Mouse (Mus musculus) heart, adult 2 months (tissue): Measurements from ENCODE around the gene H6pd. TPM values are rescaled to one million over a fixed set of nuclear protein-coding genes. Genes with fewer than 3 reads are reported as not detected.
A peak's percentile ranks its signal among the peaks of the same experiment; 100 is the strongest.

Experiments used
- DNase-seq, 2 experiments: peaks; one replicate each; pipeline ENCODE4 v3.0.0; 2021
- H3K27ac ChIP-seq: fragments of 200-600 bp; 2 replicates; pipeline ENCODE4 v1.8.1; 2022
- H3K27me3 ChIP-seq: fragments of 200-500 bp; 2 replicates; pipeline ENCODE4 v1.6.1; 2012; ENCODE audit warnings: mild to moderate bottlenecking, low read length, inconsistent platforms, mixed read lengths; ENCODE audit not compliant: control insufficient read depth, insufficient read depth
- H3K36me3 ChIP-seq: fragments of 200-500 bp; 2 replicates; pipeline ENCODE4 v1.6.1; 2012; ENCODE audit warnings: low read length, inconsistent platforms; ENCODE audit not compliant: control insufficient read depth, insufficient read depth
- H3K4me1 ChIP-seq: fragments of 200-500 bp; 2 replicates; pipeline ENCODE4 v1.6.1; 2011; ENCODE audit warnings: low read length; ENCODE audit not compliant: control insufficient read depth, insufficient read depth
- H3K4me3 ChIP-seq: fragments of 200-600 bp; 2 replicates; pipeline ENCODE4 v1.8.1; 2022
- H3K79me2 ChIP-seq: fragments of 200-500 bp; replicated peaks from 2 replicates; pipeline ENCODE4 v1.6.1; 2012; ENCODE audit warnings: mild to moderate bottlenecking, inconsistent platforms, low read length, moderate library complexity, mixed read lengths; ENCODE audit not compliant: control insufficient read depth, insufficient read depth
- H3K9ac ChIP-seq: fragments of 200-500 bp; 2 replicates; pipeline ENCODE4 v1.6.1; 2012; ENCODE audit warnings: low read depth, mild to moderate bottlenecking, control low read depth, inconsistent platforms, low read length, mixed read lengths
- CTCF ChIP-seq: fragments of 200-600 bp; IDR thresholded peaks from 2 replicates; pipeline ENCODE4 v1.8.1; 2022; ENCODE audit warnings: antibody characterized with exemption, mild to moderate bottlenecking, moderate library complexity
- EP300 ChIP-seq: fragments of 200-500 bp; IDR thresholded peaks from 2 replicates; pipeline ENCODE4 v1.6.1; 2011; ENCODE audit warnings: low read depth, low read length, control low read depth; ENCODE audit not compliant: insufficient read depth
- POLR2A ChIP-seq: fragments of 200-500 bp; IDR thresholded peaks from 2 replicates; pipeline ENCODE4 v1.6.1; 2011; ENCODE audit warnings: mild to moderate bottlenecking, low read depth, low read length, control low read depth; ENCODE audit not compliant: insufficient read depth
- WGBS: fragments of 180-500 bp; shearing (Covaris S2); methylation state at CpG from one replicate; pipeline ENCODE4 v1.1.7; 2018; 5-methylcytosine and 5-hydroxymethylcytosine counted together
- intact Hi-C: fragments of 180-260 bp; cut with DNase I; formaldehyde crosslinking; loops from one replicate; pipeline ENCODE4 v1.15.1; 2025
- polyA plus RNA-seq: library from polyadenylated mRNA; depleted of rRNA; stranded (reverse); fragments of >200 nt; gene quantifications from 2 replicates; pipeline ENCODE4 v1.2.3, GENCODE M21; 2012
- total RNA-seq, 2 experiments: library from RNA; stranded (reverse); gene quantifications; 2 replicates each; pipeline ENCODE4 v1.2.3; 2021

The H6pd gene
- total and polyA plus RNA-seq, 3 experiments, result 27.4 to 44.2 (median 39.0) TPM

DNA sequence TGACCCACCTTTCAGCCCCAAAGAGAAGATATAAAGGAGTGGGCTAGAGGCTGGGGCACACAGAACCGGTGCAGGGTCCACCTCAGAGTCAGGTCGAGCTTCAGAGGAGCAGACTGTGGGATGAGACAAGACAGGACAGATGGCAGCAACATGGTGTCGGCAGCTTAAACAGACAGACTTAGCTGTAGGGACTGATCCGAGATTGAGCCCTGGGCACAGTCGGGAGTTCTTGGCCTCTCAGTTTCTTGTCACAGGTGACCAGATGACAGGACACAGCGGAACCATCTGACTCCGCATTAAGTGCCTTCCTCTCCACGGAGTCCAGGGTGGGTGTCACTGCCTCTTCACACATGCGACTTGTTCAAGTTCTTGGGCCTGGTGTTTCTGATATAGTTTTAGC is 41.9 kb downstream of the H6pd start:
- Histone ChIP-seq H3K9ac (no peak overlapping the region), H3K27ac (no peak overlapping the region), H3K4me1 (0 out of 2 replicates have a peak, but pooled peaks cover 2% of the 10 kb centered on the region), H3K27me3 (no peaks in the 10 kb centered on the region), H3K4me3 (no peak overlapping the region), H3K36me3 (no peaks in the 10 kb centered on the region), H3K79me2 (no peaks in the 10 kb centered on the region)
- 91% methylated on average over 9 of the region's 9 CpGs for WGBS
- intact Hi-C loops, result no loop called here
- TF ChIP-seq CTCF, result no peak
- TF ChIP-seq EP300, result no peak
- no peak for TF ChIP-seq POLR2A
- no peak for DNase-seq

DNA sequence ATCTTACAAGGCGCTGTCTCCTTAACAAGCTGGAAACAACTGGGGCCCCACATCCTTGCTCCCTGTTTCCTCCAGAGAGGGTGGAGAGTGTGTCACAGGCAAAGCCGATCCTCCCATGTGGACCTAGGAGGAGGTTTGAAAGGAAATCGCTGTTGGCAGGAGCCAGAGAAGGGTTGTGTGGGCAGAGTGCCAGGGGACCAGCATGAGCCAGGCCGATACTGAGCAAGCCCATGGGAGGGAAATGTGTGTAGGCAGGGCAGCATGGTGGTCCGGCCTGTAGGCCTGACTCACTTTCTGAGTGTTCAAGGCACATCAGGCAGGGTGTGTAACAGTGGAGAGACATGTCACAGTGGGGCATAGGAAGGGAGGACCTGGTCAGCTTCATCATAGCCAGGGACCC is 42.6 kb downstream of the H6pd start:
- Histone ChIP-seq H3K27ac (no peak overlapping the region), H3K4me1 (0 out of 2 replicates have a peak, but pooled peaks cover 2% of the 10 kb centered on the region), H3K9ac (no peak overlapping the region), H3K36me3 (no peaks in the 10 kb centered on the region), H3K4me3 (no peak overlapping the region), H3K27me3 (no peaks in the 10 kb centered on the region), H3K79me2 (no peaks in the 10 kb centered on the region)
- intact Hi-C loops, result no loop called here
- TF ChIP-seq CTCF (no peak), POLR2A (no peak), EP300 (no peak)
- 18% methylated on average over 5 of the region's 5 CpGs for WGBS
- peak in 1 of 2 experiments; percentile 72 for DNase-seq

DNA sequence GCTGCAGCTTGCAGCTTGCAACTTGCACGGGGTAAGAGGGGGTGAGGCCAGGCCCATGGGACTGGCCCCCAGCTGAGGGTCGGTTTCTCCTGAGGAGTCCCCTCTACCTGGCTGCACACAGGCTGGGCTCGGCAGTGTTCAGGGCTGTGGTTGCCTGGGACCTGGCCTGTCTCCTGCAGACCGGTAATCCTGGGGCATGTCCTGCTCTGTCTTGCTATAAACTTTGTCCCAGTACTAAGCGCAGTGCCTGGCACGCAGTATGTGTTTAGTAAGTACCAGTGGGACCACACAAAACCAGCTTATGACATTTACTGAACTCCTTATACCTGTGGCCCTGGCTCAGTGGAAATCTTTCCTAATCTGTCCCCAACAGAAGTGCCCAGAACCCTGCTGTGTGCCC is 43.2 kb downstream of the H6pd start:
- intact Hi-C loops, result no loop called here
- WGBS, result 76% methylated on average over 6 of the region's 6 CpGs
- H3K27me3 ChIP-seq, result no peaks in the 10 kb centered on the region
- H3K4me3 ChIP-seq, result no peak overlapping the region
- no peak overlapping the region for H3K9ac ChIP-seq
- no peak for DNase-seq
- no peaks in the 10 kb centered on the region for H3K36me3 ChIP-seq
- no peak overlapping the region for H3K27ac ChIP-seq
- H3K4me1 ChIP-seq, result 0 out of 2 replicates have a peak, but pooled peaks cover 2% of the 10 kb centered on the region
- no peaks in the 10 kb centered on the region for H3K79me2 ChIP-seq
- no peak for TF ChIP-seq POLR2A
- no peak for TF ChIP-seq CTCF
- no peak for TF ChIP-seq EP300

DNA sequence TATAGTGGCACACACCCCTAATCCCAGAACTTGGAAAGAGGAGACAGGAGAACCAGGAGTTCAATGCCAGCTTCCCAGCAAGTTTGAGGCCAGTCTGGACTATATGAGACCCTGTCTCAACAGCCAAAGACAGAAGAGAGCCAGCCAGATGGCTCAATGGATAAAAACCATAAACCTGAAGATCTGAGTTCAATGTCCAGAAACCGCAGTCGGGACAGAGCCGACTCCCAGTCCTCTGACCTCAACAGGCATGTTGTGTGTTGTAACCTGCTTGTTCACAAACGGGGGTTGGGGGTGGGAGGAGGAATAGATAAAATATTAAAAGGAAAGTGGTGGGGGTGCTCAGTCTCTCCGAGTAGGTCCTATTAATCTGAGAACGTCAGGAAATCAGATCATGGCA is 43.6 kb downstream of the H6pd start:
- Histone ChIP-seq H3K27me3 (no peaks in the 10 kb centered on the region), H3K79me2 (no peaks in the 10 kb centered on the region), H3K36me3 (no peaks in the 10 kb centered on the region), H3K9ac (no peak overlapping the region), H3K4me3 (no peak overlapping the region), H3K4me1 (0 out of 2 replicates have a peak, but pooled peaks cover 2% of the 10 kb centered on the region), H3K27ac (no peak overlapping the region)
- intact Hi-C loops, result no loop called here
- TF ChIP-seq POLR2A, result no peak
- no peak for TF ChIP-seq EP300
- TF ChIP-seq CTCF, result no peak
- WGBS, result 73% methylated on average over 6 of the region's 6 CpGs
- no peak for DNase-seq

DNA sequence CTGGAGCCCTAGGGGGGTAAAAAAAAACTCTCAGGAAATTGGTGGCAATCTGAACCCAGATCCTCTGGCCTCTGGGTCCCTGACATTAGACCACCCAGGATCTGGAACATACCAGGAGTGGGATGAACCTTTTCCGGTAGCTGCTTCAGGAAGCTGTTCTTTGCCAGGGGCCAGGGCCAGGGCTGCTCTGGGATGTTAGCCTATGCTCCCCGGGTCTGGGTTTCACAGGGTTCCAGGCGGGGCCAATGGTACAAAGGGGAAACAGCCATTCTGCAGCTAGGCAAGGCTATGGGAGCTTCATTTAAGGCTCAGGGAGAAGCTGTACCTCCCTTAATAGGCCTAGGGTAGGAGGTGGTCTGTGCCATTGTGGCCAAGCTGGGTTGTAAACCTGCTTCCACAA is 44.1 kb downstream of the H6pd start:
- Histone ChIP-seq H3K9ac (no peak overlapping the region), H3K27ac (no peak overlapping the region), H3K4me1 (0 out of 2 replicates have a peak, but pooled peaks cover 2% of the 10 kb centered on the region), H3K36me3 (no peaks in the 10 kb centered on the region), H3K79me2 (no peaks in the 10 kb centered on the region), H3K27me3 (no peaks in the 10 kb centered on the region), H3K4me3 (no peak overlapping the region)
- TF ChIP-seq CTCF (no peak), POLR2A (no peak), EP300 (no peak)
- DNase-seq, result no peak
- WGBS, result 66% methylated on average over 3 of the region's 3 CpGs
- intact Hi-C loops, result no loop called here

DNA sequence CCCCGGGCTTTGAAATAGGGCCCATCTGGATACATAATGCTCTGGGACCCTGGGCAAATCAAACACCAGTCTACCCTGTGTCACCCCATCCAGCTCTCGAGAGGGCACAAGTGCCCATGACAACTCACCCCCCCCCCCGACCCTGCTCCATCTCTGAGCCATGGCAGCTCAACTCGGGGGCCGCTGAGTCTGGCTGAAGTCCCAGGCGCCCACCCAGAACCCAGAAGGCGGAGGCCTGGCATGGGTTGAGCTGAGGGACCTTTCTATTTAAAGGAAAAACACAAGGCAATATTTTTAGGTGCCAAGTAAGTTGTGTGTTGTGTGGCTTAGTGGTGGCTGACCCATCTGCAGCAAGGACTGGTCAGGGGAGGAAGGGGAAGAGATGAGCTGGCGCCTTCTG is 44.5 kb downstream of the H6pd start:
- Histone ChIP-seq H3K27me3 (no peaks in the 10 kb centered on the region), H3K27ac (no peak overlapping the region), H3K36me3 (no peaks in the 10 kb centered on the region), H3K4me3 (no peak overlapping the region), H3K79me2 (no peaks in the 10 kb centered on the region), H3K9ac (no peak overlapping the region), H3K4me1 (0 out of 2 replicates have a peak, but pooled peaks cover 2% of the 10 kb centered on the region)
- no peak for DNase-seq
- WGBS, result 81% methylated on average over 8 of the region's 8 CpGs
- intact Hi-C loops, result no loop called here
- TF ChIP-seq POLR2A, result no peak
- TF ChIP-seq EP300, result no peak
- TF ChIP-seq CTCF, result no peak

DNA sequence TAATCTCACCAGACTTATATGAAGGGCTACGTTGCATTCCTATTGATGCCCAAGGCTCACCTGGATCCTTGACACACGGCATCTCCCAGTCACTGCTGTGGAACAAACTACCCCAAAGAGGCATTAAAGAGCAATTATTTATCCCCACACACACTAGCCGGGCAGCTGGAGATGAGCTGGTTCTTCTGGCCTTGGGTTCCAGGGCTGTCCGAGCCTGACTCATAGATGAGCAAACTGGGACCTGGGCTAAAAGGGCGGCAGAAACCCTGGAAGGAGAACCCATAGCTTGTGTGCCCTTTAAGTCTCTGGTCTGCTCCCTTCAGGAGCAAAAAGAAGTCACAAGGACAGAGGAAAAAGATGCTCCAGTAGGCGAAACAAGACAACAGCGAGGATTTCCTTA is 48.4 kb downstream of the H6pd start:
- intact Hi-C loops, result no loop called here
- Histone ChIP-seq H3K4me1 (0 out of 2 replicates have a peak, but pooled peaks cover 1% of the 10 kb centered on the region), H3K36me3 (no peaks in the 10 kb centered on the region), H3K27me3 (no peaks in the 10 kb centered on the region), H3K79me2 (no peaks in the 10 kb centered on the region), H3K27ac (no peak overlapping the region), H3K4me3 (no peak overlapping the region), H3K9ac (no peak overlapping the region)
- WGBS, result 84% methylated on average over 7 of the region's 7 CpGs
- no peak for DNase-seq
- TF ChIP-seq POLR2A (no peak), EP300 (no peak), CTCF (no peak)
